Mouse (Mus musculus) naive thymus-derived CD4-positive, alpha-beta T cell, adult 2 months (primary cell): ENCODE results near the gene Ppp2r5b.

Experiments used
- DNase-seq: peaks from one replicate; pipeline ENCODE4 v3.0.0-alpha.2; 2011; ENCODE audit warnings: low read depth

Ppp2r5b gene

GRCm38 (mm10) chr19:6268670-6269132, 33.0 kb upstream of the Ppp2r5b start:
- no peak for DNase-seq

DNA sequence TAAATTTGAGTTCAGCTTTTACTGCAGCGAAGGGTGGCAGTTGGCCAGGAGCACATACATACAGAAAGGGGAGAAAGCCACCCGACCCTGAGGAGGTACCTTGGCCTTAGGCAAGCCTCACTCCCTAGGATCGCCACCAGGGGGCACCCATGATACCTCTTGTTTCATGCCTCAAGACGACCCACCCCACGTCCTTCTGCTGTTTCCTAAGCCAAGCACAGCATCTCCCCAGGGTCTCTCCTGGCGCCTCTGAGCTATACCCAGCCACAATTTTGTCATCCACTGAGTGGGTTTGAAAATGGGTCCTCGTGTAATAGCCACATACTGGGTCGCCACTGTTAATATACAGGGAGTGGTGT, 32.5 kb upstream of the Ppp2r5b start:
- peak; percentile 94 for DNase-seq

DNA sequence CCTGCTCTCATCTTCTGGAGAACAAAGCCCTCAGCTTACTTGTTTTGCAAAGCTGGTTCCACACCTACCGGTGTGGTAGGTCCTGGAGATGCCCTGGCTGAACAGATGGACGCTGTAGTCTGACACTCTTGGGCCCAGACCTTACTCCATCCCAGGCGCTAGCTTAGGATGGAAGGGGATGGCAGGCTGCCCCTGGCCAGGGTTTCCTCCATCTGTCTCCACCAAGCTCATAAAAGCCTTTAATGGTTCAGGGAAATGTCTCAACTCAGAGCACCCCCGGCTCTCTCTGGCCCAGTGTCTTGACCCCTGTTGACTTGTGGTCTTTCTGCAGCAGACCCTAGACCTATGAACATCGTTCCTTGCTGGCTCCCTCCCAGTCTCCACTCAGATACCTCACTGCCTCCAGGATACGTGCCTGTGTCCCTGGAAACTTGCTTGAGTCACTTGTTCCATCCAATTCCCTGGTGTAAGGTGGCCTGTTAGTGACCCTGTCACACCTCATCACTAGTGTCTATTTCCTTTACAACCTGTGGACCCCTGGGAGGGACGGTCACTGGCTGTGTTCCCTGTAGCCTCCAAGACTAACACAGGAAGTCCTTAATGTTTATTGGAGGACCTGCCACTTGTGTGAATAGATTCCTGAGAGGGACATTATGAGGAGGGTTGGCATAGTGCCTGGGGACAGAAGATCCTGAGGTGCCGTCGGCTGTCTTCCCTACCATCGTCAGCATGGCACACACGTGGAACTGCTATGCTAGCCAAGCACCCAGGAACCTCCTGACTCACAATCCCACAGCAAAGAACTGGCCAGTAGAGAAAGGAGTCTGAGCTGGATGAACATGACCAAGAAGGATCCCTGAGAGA, 31.9 kb upstream of the Ppp2r5b start:
- DNase-seq, result no peak

DNA sequence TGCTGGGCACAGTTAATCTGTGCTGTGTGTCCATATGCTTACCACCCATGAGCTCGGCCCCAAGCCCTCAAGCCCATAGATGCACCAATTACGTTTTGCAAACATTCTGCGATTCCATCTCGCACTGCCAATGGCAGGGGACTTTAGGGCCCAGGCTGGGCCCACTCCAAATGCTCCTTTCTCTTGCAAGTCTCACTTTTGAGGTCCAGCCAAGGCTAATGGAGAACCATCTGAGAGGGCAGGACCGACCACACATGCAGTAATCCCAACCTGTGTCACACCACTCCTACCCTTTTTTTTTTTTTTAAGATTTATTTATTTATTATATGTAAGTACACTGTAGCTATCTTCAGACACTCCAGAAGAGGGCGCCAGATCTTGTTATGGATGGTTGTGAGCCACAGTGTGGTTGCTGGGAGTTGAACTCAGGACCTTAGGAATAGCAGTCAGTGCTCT, 30.1 kb upstream of the Ppp2r5b start:
- no peak for DNase-seq

- DNase-seq, result no peak
These were observed 29.3 kb upstream of the Ppp2r5b start for GRCm38 (mm10) chr19:6264945-6265344.

- DNase-seq, result no peak
These were observed 28.5 kb upstream of the Ppp2r5b start for GRCm38 (mm10) chr19:6264200-6264599.

GRCm38 (mm10) chr19:6262839-6263433, 27.3 kb upstream of the Ppp2r5b start:
- no peak for DNase-seq

- DNase-seq, result peak; percentile 87
These were observed 26.6 kb upstream of the Ppp2r5b start for GRCm38 (mm10) chr19:6262222-6262621.

GRCm38 (mm10) chr19:6261379-6261778, 25.7 kb upstream of the Ppp2r5b start:
- DNase-seq, result no peak

DNA sequence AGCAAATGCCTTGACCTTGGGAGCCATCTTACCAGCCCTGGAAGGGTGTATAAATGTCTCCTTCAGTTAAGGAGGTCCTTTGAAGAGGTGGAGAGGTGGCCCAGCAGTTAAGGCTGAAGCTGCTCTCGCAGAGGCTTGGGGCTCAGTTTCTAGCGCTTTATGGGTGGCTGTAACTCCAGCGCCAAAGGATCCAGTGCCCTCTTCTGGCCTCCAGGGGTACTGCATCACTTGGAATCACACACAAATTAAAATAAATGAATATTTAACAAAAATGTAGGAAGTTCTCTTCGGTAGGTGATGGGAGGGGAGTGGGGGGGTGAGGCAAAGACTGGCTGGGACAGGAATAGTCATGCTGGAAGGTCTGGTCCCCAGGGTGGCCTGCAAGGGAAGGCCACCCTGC, 25.3 kb upstream of the Ppp2r5b start:
- peak; percentile 35 for DNase-seq

DNA sequence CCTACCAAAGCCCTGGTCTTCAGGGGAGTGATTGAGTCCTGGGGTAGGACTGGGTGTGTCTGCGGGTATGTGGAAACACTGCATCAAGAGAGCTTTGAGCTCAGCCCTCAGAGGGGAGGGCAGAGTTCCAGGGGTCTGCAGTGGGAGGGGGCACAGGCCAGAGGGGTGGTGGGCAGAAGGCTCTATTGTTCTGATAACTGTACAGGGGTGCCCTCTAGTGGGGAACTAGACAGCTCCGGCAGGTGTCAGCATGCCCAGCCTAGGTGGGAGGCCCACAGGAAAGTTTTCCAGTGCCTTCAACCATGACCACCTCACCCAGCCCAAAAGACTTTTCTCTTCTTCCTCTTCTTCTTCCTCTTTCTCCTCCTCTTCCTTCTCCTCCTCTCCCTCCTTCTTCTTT, 24.8 kb upstream of the Ppp2r5b start:
- peak; percentile 58 for DNase-seq

- no peak for DNase-seq
These were observed 17.3 kb upstream of the Ppp2r5b start for GRCm38 (mm10) chr19:6253021-6253420.

DNA sequence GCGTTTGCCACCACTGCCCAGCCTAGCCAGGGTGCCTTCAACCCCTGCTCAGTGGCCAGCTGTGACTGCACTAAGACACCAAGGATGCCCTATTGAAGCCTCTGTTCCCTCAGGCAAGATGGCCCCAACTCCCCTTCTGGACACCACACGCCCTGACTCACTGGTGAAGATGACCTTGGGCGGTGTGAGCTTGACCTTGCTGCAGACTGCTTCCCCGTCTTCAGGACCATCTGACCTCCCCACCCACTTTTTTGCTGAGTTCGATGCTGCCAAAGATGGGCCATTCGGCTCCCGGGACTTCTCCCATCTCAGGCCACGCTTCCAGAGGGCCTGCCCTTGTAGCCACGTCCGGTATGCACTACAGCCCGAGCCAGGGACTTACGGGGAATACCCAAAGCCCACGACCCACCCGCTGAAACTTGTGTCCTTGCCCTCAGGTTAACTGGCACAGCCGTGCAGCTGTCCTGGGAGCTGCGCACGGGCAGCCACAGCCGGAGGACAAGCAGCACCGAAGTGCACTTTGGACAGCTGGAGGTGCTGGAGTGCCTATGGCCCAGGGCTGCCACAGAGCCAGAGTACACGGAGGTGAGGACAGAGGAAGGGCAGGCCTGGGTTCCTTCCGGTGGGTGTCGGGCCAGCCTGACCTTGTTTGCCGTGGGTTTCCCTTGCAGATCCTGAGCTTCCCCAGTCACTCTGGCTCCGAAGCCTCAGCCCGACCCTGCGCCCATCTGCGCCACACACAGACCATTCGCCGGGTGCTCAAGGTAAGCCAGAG, 12.0 kb upstream of the Ppp2r5b start:
- DNase-seq, result no peak

DNA sequence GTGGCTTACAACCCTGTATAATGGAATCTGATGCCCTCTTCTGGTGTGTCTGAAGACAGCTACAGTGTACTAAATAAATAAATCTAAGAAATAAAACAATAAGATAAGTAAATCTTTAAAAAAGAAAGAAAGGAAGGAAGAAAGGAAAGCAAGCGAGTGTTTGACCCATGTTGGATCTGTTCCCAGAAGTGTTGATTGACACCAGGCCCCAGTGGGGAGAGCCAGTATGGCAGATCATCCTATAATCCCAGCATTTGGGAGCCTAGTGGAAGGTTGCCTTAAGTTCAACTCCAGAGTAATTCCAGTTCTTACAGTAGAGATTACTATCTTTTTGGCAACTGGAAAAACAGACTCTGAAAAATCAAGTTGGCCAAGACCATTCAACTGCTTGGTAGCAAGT, 10.1 kb upstream of the Ppp2r5b start:
- DNase-seq, result peak; percentile 3

DNA sequence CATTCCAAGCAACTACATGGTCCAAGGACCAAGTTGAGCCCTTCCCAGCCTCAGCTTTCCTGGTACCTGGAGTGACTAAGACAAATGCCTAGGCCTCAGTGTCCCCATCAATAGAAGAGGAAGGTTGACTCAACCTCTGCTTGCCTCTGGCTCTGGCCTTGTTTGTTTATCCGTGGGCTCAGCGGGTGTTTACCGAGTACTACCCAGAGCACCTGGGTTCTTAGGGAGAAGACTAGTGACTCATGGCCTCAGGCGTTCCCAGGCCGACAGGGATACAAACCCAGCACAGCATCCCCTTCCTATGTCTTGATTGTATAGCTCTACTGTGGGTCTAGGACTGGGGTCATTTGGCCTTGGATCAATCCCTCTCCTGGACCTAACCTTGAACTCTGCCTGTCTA, 7.6 kb upstream of the Ppp2r5b start:
- no peak for DNase-seq

DNA sequence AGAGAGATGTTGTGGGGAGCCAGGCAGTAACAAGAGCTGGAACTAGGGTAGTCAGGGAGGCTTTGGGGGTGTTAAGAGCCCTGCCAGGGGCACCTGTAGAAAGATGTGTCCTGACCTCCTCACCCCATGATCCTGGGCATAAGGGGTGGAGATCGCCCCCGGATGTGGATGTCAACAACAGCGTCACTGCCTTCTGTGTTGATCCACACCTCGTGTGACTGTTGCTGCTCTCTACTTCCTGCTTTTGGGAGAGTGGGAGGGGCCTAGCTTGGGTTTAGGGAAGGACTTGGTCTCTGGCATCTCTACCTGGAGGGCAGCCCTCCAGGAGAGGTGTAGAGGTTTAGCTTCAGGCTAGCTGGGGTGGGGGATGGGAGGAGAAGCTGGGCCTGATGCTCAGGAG, 6.6 kb upstream of the Ppp2r5b start:
- DNase-seq, result peak; percentile 86

- DNase-seq, result peak; percentile 99
These were observed 5.8 kb upstream of the Ppp2r5b start, which contains the start of gene Atg2a for GRCm38 (mm10) chr19:6241274-6242107. TSS of gene Atg2a (plus strand) at chr19:6241668.

- no peak for DNase-seq
These were observed 5.1 kb upstream of the Ppp2r5b start for GRCm38 (mm10) chr19:6240725-6241124.

DNA sequence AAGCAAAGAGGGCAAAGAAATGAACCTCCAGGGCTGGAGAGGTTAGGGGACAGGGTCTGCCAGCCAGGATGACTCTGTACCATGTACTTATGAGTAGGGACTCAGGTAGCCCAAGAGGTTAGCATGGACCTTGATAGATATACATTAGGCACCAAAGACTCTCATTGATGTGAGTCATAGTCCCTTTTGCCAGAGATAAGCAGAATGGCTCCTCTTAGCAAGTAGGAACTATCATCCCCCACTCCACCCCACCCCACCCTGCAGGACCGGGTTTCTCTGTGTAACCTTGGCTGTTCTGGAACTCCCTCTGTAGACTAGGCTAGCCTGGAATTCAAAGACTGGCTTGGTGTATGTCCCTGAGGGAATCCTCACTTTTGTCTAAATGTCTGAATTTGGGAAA, 4.5 kb upstream of the Ppp2r5b start:
- no peak for DNase-seq

DNA sequence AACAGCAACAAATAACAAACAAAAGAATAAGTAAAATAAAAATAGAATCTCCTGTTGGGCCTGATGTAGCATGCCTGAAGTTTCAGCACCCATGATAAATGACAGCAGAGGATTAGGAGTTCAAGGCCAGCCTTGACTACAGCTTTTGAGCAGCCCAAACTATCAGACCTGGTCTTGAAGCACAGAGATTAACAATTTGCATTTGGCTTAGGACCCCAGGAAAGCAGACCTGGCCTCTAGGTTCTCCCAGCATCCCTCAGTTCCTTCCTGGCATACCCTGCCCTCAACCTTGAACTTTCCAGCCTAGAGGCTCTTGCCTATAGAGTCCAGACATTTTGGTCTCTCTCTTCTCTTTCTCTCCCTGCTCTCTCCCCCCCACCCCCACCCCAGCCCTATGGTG, 3.1 kb upstream of the Ppp2r5b start:
- DNase-seq, result no peak

GRCm38 (mm10) chr19:6236842-6237241, 1.2 kb upstream of the Ppp2r5b start:
- DNase-seq, result no peak

- DNase-seq, result peak; percentile 82
These were observed 375 bp upstream of the Ppp2r5b start for GRCm38 (mm10) chr19:6236053-6236441.
